Mouse (Mus musculus): ENCODE data around the gene Hrh3. TPM values are rescaled to one million over a fixed set of nuclear protein-coding genes. Genes with fewer than 3 reads are reported as not detected.
A peak's percentile ranks its signal among the peaks of the same experiment; 100 is the strongest.

Gene Hrh3
- total RNA-seq, 2 experiments from 2014 or later: 46.4 to 47.6 TPM

DNA sequence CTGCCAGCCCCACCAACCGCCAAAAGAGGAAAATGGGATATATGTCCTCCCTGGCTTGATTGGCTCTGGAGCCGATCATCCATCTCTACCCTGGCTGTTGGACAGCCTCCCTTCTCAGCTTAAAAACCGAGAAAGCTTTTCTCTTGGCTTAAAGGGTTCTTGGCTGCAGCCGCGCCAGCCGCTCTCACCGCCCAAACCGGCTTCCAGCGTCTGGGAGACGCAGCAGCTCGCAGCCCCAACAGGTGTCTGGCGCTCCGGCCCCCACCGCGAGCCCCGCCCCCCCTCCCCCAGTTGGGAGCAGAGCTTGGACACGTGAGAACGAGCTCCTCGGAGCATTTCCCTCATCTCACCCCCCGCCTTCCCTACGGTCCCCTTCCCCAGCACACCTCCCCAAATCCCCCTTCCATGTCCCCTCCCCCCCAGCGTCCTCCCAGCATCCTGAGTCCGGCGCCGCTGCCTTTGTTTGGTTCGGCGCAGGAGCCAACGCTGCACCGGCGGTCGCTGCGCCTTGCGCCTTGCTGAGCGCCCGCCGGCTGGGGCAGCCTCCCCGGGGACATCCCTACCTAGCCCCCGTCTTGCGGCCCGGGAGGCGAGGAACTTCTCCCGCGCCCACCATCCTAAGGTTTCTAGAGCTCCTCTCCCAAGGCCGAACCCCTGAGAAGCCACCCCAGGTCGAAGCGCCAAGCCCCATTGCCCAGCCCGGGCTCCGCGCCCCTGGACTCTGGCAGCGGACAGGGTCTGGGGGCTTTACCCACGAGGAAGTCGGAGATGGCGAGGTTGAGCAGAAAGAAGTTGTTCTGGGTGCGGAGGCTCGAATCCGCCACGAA, 924 bp downstream of the Hrh3 start:
- DNase-seq (ENCODE audit: low spot score in 2 of 2): no peak
- TF ChIP-seq CTCF (conservative IDR thresholded peaks at IDR 0.05): no peak
- H3K4me3 ChIP-seq: peak overlapping the region; percentile 62
- H3K27ac ChIP-seq: peak overlapping the region; percentile 44; the same call in 1 of the 2 replicates

GRCm38 (mm10) chr2:180099529-180099928, 4.8 kb downstream of the Hrh3 start:
- Histone ChIP-seq H3K4me3 (no peak overlapping the region), H3K27ac (no peak overlapping the region)
- no peak for TF ChIP-seq CTCF (conservative IDR thresholded peaks at IDR 0.05)
- DNase-seq (ENCODE audit: low spot score in 2 of 2): no peak

- H3K27ac ChIP-seq: no peak overlapping the region
- peak; percentile 39 for TF ChIP-seq CTCF (conservative IDR thresholded peaks at IDR 0.05)
- DNase-seq (ENCODE audit: low spot score in 2 of 2): no peak
- H3K4me3 ChIP-seq: no peak overlapping the region
Observed at GRCm38 (mm10) chr2:180098167-180098566, 6.1 kb downstream of the Hrh3 start.

GRCm38 (mm10) chr2:180097585-180097984, 6.7 kb downstream of the Hrh3 start:
- no peak overlapping the region for H3K4me3 ChIP-seq
- no peak for DNase-seq (ENCODE audit: low spot score in 2 of 2)
- TF ChIP-seq CTCF (conservative IDR thresholded peaks at IDR 0.05): no peak
- no peak overlapping the region for H3K27ac ChIP-seq

GRCm38 (mm10) chr2:180095711-180096110, 8.6 kb downstream of the Hrh3 start:
- no peak for TF ChIP-seq CTCF (conservative IDR thresholded peaks at IDR 0.05)
- Histone ChIP-seq H3K4me3 (no peak overlapping the region), H3K27ac (no peak overlapping the region)
- DNase-seq (ENCODE audit: low spot score in 2 of 2): no peak

DNA sequence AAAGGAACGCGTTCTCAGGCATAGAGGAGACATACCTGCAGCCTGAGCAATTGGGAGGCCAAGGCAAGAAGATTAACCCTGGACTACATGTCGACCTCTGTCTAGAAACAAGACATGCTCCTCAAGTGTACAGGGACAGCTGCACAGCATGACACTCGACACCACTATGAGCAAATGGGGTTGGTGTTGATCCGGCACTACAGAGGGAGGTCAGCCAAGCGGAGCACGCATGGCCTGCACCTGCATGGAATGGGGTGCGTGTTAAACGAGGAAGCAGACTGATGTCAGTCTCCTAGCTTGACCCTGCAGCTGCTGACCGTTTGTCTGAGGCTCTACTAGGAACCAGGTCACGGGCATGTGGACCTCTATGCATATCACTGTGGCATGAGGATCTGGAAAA, 14.0 kb downstream of the Hrh3 start:
- Histone ChIP-seq H3K27ac (no peak overlapping the region), H3K4me3 (no peak overlapping the region)
- TF ChIP-seq CTCF (conservative IDR thresholded peaks at IDR 0.05): no peak
- no peak for DNase-seq (ENCODE audit: low spot score in 2 of 2)

GRCm38 (mm10) chr2:180087472-180087871, 16.8 kb downstream of the Hrh3 start:
- H3K4me3 ChIP-seq: no peak overlapping the region
- H3K27ac ChIP-seq: no peak overlapping the region
- TF ChIP-seq CTCF (conservative IDR thresholded peaks at IDR 0.05): peak; percentile 59
- no peak for DNase-seq (ENCODE audit: low spot score in 2 of 2)

DNA sequence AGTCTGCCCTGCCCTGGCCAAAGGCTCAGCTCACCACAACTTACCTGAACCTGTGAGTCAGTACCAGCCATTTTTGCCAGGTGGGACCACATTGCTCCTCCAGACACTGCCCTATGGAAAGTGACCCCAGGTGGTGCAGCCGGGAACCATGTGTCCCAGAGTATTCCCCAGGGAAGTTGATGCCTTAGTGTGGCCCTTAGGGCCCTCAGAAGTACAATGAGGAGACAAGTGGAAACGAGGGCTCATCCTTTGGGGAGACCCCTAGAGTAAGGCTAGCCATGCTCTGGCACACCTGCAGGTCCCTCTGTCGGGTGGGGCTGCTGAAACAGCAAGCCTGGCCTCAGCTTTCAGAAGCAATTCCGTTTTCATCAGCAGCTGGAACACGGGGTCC, 17.7 kb downstream of the Hrh3 start:
- no peak for DNase-seq (ENCODE audit: low spot score in 2 of 2)
- no peak for TF ChIP-seq CTCF (conservative IDR thresholded peaks at IDR 0.05)
- Histone ChIP-seq H3K27ac (peak overlapping the region; percentile 90), H3K4me3 (no peak overlapping the region)

- Histone ChIP-seq H3K4me3 (no peak overlapping the region), H3K27ac (peak overlapping the region; percentile 90)
- no peak for TF ChIP-seq CTCF (conservative IDR thresholded peaks at IDR 0.05)
- no peak for DNase-seq (ENCODE audit: low spot score in 2 of 2)
Observed at GRCm38 (mm10) chr2:180085926-180086636, 18.2 kb downstream of the Hrh3 start.

GRCm38 (mm10) chr2:180084565-180084964, 19.7 kb downstream of the Hrh3 start:
- peak in 1 of 2 experiments; percentile 65 for DNase-seq (ENCODE audit: low spot score in 2 of 2)
- no peak for TF ChIP-seq CTCF (conservative IDR thresholded peaks at IDR 0.05)

DNA sequence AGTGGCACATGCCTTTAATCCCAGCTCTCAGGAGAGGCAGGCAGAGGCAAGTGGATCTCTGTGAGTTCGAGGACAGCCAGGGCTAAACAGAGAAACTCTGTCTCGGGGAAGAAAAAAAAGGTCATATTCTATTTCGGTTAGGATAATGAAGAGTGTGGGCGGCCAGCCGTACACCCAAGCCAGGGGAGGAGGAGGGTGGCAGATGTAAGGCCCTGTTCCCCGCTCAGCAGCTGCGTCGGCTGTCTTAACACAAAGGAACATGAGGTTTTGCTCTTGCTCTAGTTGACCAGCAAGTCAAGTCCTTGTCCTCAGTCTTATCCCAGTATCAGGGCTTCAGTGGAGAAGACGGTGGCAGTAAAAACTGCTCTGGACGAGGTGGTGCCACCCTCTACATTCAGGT, 21.2 kb downstream of the Hrh3 start:
- peak overlapping the region; percentile 90 for H3K27ac ChIP-seq
- no peak for TF ChIP-seq CTCF (conservative IDR thresholded peaks at IDR 0.05)
- DNase-seq (ENCODE audit: low spot score in 2 of 2): no peak
- H3K4me3 ChIP-seq: no peak overlapping the region

More at GRCm38 (mm10) chr2:180084565-180084964, 19.7 kb downstream of the Hrh3 start:
- H3K4me3 ChIP-seq: no peak overlapping the region
- H3K27ac ChIP-seq: peak overlapping the region; percentile 90

GRCm38 (mm10) chr2:180080680-180081079, 23.6 kb downstream of the Hrh3 start:
- Histone ChIP-seq H3K4me3 (no peak overlapping the region), H3K27ac (no peak overlapping the region)
- no peak for TF ChIP-seq CTCF (conservative IDR thresholded peaks at IDR 0.05)
- DNase-seq (ENCODE audit: low spot score in 2 of 2): no peak

- no peak for DNase-seq (ENCODE audit: low spot score in 2 of 2)
- Histone ChIP-seq H3K27ac (no peak overlapping the region), H3K4me3 (no peak overlapping the region)
- no peak for TF ChIP-seq CTCF (conservative IDR thresholded peaks at IDR 0.05)
Observed at GRCm38 (mm10) chr2:180077622-180078021, 26.7 kb downstream of the Hrh3 start.
